Mouse (Mus musculus) right cerebral cortex, postnatal 25 days (tissue): ENCODE results near the gene Olfr65.

Experiments used
- DNase-seq: peaks from one replicate; pipeline ENCODE4 v3.0.0; 2022

Olfr65 gene

GRCm38 (mm10) chr7:103903187-103903586 is at the start of gene Olfr65:
Gene Olfr65, plus strand, starts transcription at chr7:103903487.
- no peak for DNase-seq

DNA sequence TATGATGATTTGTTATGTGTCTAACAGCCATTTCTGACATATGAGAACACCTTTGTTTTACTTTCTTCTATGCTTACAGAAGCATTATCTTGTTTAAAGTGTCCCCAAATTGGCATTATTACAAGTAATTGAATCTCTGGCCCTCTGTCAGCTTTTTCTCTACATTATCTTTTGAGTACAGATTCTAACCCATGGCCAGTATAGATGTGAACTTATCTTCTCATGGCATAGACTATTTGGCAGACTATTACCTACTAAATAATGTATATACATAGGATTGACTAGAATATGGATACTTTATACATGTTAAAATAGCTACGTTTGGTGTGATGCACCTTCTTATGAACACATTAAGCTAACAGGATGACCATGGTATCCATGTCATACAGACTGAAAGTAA is 48.6 kb upstream of the Olfr65 start:
- DNase-seq, result no peak

DNA sequence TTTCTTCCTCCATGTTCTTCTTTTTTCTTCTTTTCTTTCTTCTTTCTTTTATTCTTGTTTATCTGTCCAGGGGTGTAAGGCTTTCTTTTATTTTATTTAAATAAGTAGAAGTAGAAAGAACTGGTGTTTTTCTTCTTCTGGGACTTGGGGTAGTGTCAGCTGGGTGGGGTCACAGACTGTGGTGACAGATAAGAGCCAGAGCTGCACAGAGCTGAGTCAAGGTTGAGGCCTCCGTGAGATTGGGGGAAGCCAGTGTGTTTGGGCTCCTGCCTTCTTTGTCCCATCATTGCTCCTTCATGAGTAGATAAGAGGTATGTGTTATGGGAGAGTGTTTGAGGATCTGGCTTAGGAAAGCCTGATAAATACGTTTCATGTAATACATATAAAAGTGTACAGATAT is 44.2 kb upstream of the Olfr65 start:
- no peak for DNase-seq

GRCm38 (mm10) chr7:103860855-103861254 is 42.4 kb upstream of the Olfr65 start:
- DNase-seq, result no peak

DNA sequence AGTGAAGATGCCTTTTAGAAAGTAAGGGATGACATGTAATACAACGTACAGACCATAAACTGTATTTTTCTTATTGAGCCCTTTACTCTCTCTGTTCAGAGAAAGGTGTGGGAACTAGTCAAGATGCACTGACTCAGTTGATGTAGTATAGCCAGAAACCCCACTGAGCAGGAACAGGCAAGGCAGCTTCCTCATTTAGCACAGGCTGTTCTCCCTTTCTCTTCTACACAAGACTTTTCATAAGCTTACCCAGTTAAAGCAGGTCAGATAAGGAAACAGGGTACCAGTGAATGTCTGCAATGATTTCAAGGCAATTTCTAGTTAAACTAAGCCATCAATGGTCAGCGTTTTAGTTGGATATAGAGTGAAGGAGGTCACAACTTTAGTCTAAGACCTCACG is 41.8 kb upstream of the Olfr65 start:
- DNase-seq, result no peak

DNA sequence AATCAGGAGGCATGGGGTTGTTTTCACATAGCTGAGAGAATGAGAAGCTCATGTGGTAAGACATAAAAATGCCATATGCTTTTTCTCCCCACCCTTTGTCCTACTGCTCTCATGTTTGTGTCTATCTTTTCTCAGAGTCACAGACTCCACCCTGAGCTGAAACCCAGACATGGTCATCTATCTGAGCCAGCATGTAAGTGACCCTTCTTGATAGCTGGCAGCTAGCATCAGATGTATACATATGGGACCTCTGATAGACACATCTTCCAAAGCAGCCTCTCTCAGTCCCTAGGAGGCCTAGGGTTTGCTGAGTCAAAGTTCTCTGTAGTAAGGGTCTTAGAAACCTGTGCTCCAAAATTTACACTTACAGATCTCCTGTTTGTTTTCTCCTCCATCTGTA is 37.6 kb upstream of the Olfr65 start:
- no peak for DNase-seq

DNA sequence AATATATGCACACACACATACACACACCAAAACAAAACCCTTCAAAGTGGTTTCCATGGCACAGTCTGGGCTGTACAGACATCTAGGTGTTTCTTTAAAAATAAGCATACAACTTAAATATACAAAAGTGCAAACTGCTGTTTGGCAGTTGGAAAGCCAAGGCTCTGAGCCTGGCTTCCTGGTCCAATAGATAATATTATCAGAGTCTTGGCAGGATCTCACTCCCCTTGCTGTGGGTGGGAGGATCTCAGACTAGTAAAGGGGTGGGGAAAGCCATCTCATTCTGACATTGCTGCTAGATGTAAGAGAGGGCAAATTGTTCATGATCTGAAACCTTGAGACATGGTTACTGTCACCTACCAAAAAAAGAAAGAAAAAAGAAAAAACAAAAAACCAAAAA is 32.6 kb upstream of the Olfr65 start:
- DNase-seq, result no peak

DNA sequence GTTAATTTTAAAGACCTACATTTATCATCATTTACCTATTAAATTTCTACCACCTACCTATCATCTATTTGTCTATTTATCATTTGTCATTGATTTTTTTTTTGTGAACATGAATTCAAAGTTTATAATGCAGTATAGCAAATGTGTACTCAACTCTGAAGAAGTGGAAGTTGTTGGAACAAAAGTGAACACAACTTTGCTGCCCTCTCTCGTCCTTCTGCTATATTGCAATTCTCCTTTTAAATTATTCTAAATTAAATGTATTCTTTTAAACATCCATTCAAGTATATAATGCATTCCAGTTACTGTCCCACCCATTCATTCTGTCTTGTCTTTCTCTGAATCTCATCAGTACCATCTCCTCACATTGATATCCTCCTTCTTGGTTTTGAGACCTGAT is 30.2 kb upstream of the Olfr65 start:
- DNase-seq, result no peak

DNA sequence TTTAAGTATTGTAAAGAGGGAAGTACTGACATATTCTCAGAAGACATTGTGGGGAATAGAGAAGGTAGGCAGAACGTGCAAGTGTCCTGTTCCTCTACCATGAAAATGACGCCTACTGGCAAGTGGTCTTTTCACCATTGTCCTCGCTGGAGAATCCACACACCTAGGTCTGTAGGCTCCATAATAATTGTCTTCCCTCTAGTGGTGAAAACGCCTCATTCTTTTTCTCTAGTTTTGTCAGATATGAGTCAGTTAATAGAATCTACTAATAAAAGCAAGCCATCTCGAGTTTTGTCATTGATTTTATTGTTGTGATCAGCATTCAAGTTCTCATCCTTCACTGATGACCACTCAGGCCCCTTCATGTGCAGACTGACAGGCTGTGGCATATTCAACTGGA is 28.8 kb upstream of the Olfr65 start:
- no peak for DNase-seq

- no peak for DNase-seq
These were observed 26.2 kb upstream of the Olfr65 start for GRCm38 (mm10) chr7:103877093-103877492.

GRCm38 (mm10) chr7:103886152-103886551 is 17.1 kb upstream of the Olfr65 start, which contains the start of gene Olfr66:
Gene Olfr66, minus strand, starts transcription at chr7:103886252.
- no peak for DNase-seq

GRCm38 (mm10) chr7:103894385-103894784 is 8.9 kb upstream of the Olfr65 start, which contains the start of gene Olfr64:
Gene Olfr64, minus strand, starts transcription at chr7:103894485.
- no peak for DNase-seq

- no peak for DNase-seq
These were observed 6.8 kb downstream of the Olfr65 start for GRCm38 (mm10) chr7:103910047-103910446.

DNA sequence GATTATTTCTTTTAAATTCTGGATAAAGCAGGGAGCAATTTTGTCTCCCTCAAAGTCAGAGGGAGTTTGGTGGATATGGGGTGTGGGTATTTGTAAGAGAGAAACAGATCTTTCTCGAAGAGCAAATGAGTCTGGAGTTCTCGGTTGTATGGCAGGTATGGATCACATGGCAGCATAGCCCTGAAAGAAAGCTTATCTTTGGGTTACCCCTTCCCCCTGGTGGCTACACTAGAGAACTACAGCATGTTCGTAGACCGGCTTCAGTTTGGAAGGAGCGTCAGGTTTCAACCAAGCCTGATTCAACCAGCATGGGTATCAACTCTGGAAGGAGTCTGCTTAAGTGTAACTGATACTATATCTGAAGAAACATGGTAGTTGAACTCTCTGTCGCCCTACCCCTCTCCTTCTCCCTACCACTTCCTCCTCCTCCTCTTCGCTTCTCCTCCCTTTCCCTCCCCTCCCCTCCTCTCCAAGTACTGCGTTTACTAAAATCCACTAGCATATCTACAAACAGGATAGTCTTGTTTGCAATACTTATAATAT is 9.8 kb downstream of the Olfr65 start:
- DNase-seq, result no peak

DNA sequence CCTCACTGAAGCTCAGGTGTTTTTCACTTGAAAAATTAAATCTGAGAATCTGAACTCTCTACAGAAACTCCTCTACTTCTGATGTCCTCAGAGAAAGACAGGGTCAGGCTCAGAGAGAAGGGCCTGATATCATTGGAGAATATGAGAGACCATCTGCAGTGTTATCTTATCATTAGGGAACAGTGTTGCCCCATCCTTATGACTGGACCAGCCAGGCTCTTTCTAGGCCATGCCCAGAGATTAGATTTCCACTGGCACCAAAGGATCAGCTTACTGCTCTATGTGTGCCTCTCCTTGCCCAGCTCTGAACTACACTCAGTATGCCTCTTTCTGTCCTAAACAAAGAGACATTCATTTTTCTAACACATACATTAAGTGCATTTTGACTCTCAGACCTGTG is 12.1 kb downstream of the Olfr65 start:
- DNase-seq, result no peak

DNA sequence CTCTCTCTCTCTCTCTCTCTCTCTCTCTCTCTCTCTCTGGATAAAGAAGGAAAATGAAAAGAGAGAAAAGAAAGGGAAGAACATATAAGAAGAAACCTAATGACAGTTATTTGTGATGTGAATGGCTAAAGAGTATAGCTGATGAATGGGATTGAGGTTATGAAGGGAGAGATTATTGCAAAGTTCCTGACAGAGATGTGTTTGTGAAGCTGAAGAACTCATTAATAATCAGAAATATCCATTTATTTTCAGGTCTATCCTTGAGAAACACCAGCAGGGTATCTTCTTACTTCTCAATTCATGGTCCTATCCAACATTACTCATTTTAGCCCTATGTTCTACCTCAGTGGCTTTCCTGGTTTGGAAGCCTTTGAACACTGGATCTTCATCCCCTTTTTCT is 25.2 kb downstream of the Olfr65 start, which contains the start of gene Olfr631:
TSS of gene Olfr631 (plus strand) at position 301 of the 400 bp plus-strand sequence.
- DNase-seq, result no peak

- no peak for DNase-seq
These were observed 31.0 kb downstream of the Olfr65 start, which contains the start of gene Olfr632 for GRCm38 (mm10) chr7:103934264-103934663. Gene Olfr632, plus strand, starts transcription at chr7:103934347.

- DNase-seq, result no peak
These were observed 39.4 kb downstream of the Olfr65 start for GRCm38 (mm10) chr7:103942730-103943129.

GRCm38 (mm10) chr7:103944137-103944536 is 40.9 kb downstream of the Olfr65 start, which contains the start of gene Olfr633:
Gene Olfr633, plus strand, starts transcription at chr7:103944437.
- no peak for DNase-seq
